Mouse (Mus musculus): ENCODE data around the gene Fam47e.

Gene Fam47e

DNA sequence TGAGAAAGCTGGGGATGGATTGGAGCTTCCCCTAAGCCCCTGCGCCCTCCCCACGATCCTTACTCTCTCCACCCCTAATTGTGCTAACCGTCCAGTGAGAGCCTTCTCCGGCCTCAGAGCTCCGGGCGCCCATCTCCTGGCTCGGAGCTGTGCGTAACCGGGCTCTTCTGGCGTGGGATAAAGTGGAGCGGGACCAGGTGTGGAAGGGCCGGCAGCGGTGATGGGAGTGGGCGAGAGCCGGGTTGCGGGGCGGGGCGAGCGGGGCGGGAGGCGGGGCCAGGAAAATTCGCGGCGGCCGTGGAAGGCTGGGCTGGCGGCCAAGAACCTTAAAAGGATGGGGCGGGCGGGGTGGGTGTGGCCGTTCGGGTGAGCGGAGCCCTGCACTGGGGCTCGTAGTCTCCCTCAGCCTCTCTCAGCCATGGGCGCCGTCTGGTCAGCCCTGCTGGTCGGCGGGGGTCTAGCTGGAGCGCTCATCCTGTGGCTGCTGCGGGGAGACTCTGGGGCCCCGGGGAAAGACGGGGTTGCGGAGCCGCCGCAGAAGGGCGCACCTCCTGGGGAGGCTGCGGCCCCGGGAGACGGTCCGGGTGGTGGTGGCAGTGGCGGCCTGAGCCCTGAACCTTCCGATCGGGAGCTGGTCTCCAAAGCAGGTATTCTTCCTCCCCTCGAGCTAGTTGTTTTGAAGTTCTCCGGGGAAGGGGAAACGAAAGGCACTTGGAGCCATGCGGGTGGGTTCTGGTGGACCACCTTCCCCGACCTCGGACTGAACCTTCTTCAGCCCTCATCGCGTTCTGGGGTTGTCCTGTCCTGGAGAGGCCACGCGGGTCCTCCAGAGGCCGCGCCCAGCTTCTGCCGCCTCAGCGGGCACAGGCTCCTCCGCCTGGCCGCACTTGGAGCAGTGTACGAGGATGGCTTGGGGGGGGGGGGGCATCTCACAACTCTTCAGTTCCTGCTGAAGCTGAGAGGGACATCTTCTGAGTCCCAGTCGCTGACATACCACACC is 48.1 kb downstream of the Fam47e start, which contains the start of gene Stbd1:
Gene Stbd1 (plus strand): TSS at position 351 of the 1,000 bp plus-strand sequence.
- DNase-seq (ENCODE audit: low read depth, low spot score), result peak; percentile 64

DNA sequence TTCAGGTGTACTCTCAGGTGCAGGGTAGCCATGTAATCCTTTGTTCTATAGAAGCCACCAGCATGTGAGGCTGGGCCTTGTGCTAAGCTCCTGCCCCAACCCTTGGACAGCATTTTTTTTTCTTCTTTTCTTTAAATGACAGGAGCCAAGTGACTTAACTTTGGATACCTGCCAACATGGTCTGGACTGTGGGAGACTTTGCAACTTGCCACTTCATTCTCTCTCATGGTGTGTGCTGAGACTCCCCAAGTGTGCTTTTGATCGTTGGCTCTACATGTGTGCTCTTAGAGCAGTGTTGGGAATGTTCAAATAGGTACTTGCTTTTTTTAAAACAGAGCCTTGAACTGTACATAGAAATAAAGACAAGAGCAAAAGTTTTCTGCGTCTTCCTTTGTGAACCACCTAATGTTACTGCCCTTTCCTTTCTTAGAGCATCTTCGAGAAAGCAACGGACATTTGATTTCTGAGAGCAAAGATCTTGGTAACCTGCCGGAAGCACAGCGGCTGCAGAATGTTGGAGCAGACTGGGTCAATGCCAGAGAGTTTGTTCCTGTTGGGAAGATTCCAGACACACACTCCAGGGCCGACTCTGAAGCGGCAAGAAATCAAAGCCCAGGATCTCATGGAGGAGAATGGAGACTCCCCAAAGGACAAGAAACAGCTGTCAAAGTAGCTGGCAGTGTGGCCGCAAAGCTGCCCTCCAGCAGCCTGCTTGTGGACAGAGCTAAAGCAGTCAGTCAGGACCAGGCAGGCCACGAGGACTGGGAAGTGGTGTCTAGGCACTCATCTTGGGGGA is 49.8 kb downstream of the Fam47e start:
- no peak for DNase-seq (ENCODE audit: low read depth, low spot score)

DNA sequence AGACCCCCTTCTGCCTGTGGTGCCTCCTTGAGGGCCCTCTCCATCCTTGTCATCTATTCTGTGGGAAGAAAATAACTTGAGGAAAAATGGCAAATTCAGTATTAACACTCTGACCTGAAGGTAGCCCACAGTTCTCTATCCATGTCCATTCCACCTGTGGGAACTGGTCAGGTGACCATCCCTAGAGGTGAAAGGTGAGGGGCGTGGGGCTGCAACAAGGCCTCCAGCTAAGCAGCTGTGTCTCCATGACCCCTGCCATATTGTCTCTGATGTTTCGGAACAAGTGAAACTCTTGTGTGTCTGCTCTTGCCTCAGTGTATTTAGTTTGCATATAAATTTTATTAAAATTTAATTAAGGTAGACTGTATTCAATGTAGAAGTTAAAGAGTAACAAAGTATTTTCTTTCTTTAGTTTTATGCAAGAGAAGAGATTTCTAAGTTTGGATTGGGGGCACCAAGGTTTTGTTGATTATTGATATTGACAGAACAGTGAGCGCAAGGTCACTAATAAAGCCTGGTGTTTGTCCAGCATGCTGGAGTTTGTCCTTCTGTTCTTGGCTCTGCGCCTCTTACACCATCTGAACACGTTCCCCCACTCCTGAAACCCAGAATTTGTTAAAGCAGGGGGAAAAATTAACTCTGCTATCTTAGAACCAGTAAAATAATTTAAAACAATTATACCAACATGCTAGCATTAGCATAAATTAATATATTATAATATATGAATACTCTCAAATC is 52.8 kb downstream of the Fam47e start:
- DNase-seq (ENCODE audit: low read depth, low spot score), result no peak

DNA sequence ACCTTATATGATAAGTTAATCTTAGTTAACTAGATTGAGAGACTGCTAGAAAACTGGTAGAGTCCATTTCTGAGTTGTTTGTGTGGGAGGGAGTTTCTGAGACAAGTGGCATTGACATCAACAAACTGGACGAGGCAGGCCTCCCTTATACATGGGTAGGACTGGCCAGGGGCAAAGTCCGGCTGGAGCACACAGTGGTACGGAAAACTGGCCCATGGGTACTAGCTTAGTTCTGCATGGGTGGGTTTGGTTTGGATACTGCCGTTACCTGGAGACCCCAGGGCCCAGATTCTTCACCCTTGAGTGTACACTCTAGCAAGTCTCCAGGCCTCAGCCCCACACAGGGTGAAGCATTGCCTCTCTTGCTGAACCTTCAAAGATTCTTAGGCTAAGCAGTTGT is 57.9 kb downstream of the Fam47e start:
- no peak for DNase-seq (ENCODE audit: low read depth, low spot score)

- DNase-seq (ENCODE audit: low read depth, low spot score), result no peak
Measured at GRCm38 (mm10) chr5:92621883-92622282, 67.0 kb downstream of the Fam47e start.

- DNase-seq (ENCODE audit: low read depth, low spot score), result peak; percentile 52
Measured at GRCm38 (mm10) chr5:92627896-92628295, 73.0 kb downstream of the Fam47e start.

DNA sequence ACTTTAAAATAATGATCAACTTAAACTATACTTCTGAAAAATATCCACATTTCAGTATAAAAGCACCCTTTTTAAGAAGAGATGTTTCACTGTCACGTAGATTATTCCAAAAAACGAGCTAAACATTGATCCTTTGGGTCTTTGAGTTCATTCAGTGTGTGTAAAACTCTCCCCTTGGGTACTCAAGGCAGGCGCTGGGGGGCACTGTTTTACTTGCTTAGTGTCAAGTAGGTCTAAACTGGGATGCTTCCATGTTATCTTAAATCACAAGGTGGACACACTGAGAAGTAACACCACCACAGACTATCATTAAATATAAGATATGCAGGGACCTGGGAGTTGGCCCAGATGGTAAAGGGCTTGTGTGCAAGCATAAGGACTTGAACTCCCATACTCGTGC is 78.7 kb downstream of the Fam47e start:
- no peak for DNase-seq (ENCODE audit: low read depth, low spot score)

DNA sequence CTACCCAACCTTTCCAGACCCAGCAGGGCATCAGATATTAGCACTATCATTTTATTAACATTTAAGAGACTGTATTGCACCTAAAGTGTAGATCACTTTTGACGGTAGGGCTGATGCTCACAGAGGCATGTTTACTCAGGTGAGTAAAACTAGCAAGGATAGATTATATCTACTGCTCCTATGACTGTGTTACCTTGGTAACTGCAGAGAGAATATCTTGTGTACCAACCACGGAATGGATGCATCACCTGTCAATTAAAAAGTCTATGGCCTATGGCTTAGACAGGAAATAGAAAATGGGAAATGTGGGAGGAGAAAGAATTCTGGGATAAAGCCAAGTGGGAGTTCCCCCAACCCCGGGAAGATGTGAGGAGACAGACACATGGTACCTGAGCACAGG is 80.0 kb downstream of the Fam47e start:
- DNase-seq (ENCODE audit: low read depth, low spot score), result no peak

GRCm38 (mm10) chr5:92635891-92636290 is 81.0 kb downstream of the Fam47e start:
- DNase-seq (ENCODE audit: low read depth, low spot score), result no peak

GRCm38 (mm10) chr5:92640861-92641260 is 86.0 kb downstream of the Fam47e start:
- no peak for DNase-seq (ENCODE audit: low read depth, low spot score)
